Mouse (Mus musculus) neural tube, embryonic 12.5 days (tissue): ENCODE results near the gene Ptger1. TPM values are rescaled to one million over a fixed set of nuclear protein-coding genes. Genes with fewer than 3 reads are reported as not detected.

ENCODE experiments used
- ATAC-seq: fragments of 200-750 bp; cut with Nextera tagmentation; 2 replicates; pipeline ENCODE4 v1.8.0; 2017; ENCODE audit warnings: low read depth, mild to moderate bottlenecking, moderate TSS enrichment, moderate library complexity; ENCODE audit not compliant: low FRiP score
- H3K27ac ChIP-seq: fragments of 300-500 bp; sonication (generic); 2 replicates; pipeline ENCODE4 v1.5.1; 2016
- H3K27me3 ChIP-seq: fragments of 300-500 bp; sonication (generic); replicated peaks from 2 replicates; pipeline ENCODE4 v1.6.1; 2016; ENCODE audit warnings: mild to moderate bottlenecking
- H3K36me3 ChIP-seq: fragments of 300-500 bp; sonication (generic); 2 replicates; pipeline ENCODE4 v1.6.1; 2016; ENCODE audit warnings: mild to moderate bottlenecking
- H3K4me1 ChIP-seq: fragments of 300-500 bp; sonication (generic); 2 replicates; pipeline ENCODE4 v1.6.1; 2016
- H3K4me2 ChIP-seq: fragments of 300-500 bp; sonication (generic); replicated peaks from 2 replicates; pipeline ENCODE4 v1.6.1; 2016; ENCODE audit warnings: mild to moderate bottlenecking
- H3K4me3 ChIP-seq: fragments of 300-500 bp; sonication (generic); 2 replicates; pipeline ENCODE4 v1.5.1; 2016
- H3K9ac ChIP-seq: fragments of 300-500 bp; sonication (generic); 2 replicates; pipeline ENCODE4 v1.6.1; 2016; ENCODE audit warnings: mild to moderate bottlenecking
- H3K9me3 ChIP-seq: fragments of 300-500 bp; sonication (generic); 2 replicates; pipeline ENCODE4 v1.6.1; 2016; ENCODE audit warnings: mild to moderate bottlenecking
- WGBS: fragments of 180-500 bp; shearing (Covaris S2); methylation state at CpG from one replicate; pipeline ENCODE4 v1.1.7; 2016; 5-methylcytosine and 5-hydroxymethylcytosine counted together
- polyA plus RNA-seq: library from polyadenylated mRNA; unstranded; fragments of >200 nt; fragmentation: Nextera tagmentation; extraction: Ambion mirVana; gene quantifications from 2 replicates; pipeline ENCODE4 v1.2.1, GENCODE M21; 2016

Gene Ptger1
- polyA plus RNA-seq, 1 experiment from 2014 or later: 0.66 TPM

DNA sequence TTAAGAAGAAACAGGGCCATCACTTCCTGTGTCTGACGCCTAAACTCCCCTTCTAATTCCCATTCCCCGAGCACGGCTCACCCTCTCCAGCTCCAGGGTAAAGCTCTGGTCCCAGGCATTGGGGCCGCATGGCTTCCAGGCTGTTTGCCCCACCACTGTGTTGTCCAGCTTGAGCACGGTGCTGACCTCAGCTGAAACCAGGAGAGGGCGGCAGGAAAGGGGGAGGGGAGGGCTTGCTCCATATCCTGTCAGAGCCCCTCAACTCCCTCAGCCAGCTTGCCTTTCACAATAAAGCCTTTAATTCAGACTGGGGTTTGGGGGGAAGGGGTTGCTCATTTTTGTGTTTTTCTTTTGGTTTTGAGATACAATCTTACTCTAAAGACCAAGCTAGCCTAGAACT lies 14.6 kb downstream of the Ptger1 start:
- 35% methylated on average over 6 of the region's 6 CpGs for WGBS
- no peak for ATAC-seq

DNA sequence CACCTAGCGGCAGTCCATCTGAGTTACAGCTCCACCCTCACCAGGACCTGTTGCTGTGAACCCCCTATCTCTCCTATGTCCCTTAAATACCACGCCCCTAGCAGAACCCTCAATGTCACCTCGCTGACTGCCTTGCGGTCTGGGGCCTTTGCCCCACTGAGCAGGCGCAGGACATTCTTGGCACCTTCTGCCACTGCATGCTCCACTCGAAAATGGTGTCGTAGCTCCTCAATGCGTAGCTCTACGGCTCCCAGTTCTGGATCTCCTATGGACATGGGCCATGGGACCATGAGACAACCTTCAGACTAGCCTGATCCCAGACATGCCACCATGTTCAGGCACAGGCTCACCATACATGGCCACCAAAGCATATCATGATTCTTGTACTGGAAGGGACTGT lies 18.0 kb downstream of the Ptger1 start:
- ATAC-seq: no peak
- WGBS: 96% methylated on average over 9 of the region's 9 CpGs
- H3K36me3 ChIP-seq: peaks cover 59% of the 10 kb centered on the region

More for the DNA sequence above, 14.6 kb downstream of the Ptger1 start:
- H3K4me2 ChIP-seq: no peak overlapping the region
- H3K36me3 ChIP-seq: peaks cover 73% of the 10 kb centered on the region
- H3K4me1 ChIP-seq: no peaks in the 10 kb centered on the region
- no peaks in the 10 kb centered on the region for H3K9me3 ChIP-seq
- H3K9ac ChIP-seq: no peak overlapping the region
- H3K4me3 ChIP-seq: no peak overlapping the region
- H3K27me3 ChIP-seq: no peaks in the 10 kb centered on the region
- H3K27ac ChIP-seq: no peak overlapping the region

DNA sequence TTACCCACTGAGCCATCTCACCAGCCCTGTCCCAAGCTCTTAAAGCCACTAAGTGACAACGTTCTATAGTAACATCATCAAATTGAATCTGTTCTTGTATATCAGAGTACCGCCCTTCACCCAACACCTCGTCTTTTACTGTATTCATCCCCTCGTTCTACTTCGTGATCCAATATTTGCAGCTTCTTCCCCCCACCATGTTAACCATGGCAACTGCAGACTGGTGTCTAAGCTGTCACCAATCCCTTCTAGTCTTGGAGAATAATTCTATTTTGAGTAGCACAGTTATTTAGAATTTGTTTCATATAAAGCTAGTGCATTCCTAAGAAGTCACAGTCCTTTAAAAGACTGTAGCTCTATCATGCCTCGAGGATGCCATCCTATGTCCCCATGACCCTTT lies 22.8 kb downstream of the Ptger1 start:
- Histone ChIP-seq H3K9me3 (no peaks in the 10 kb centered on the region), H3K4me2 (no peak overlapping the region), H3K36me3 (peaks cover 53% of the 10 kb centered on the region), H3K4me1 (no peaks in the 10 kb centered on the region), H3K9ac (no peak overlapping the region), H3K27ac (no peak overlapping the region), H3K27me3 (no peaks in the 10 kb centered on the region), H3K4me3 (no peak overlapping the region)
- ATAC-seq: no peak
- 92% methylated on average over 6 of the region's 6 CpGs for WGBS

More for the DNA sequence above, 18.0 kb downstream of the Ptger1 start:
- H3K9ac ChIP-seq: no peak overlapping the region
- H3K4me1 ChIP-seq: no peaks in the 10 kb centered on the region
- no peaks in the 10 kb centered on the region for H3K27me3 ChIP-seq
- H3K9me3 ChIP-seq: no peaks in the 10 kb centered on the region
- no peak overlapping the region for H3K4me3 ChIP-seq
- H3K27ac ChIP-seq: no peak overlapping the region
- H3K4me2 ChIP-seq: no peak overlapping the region

DNA sequence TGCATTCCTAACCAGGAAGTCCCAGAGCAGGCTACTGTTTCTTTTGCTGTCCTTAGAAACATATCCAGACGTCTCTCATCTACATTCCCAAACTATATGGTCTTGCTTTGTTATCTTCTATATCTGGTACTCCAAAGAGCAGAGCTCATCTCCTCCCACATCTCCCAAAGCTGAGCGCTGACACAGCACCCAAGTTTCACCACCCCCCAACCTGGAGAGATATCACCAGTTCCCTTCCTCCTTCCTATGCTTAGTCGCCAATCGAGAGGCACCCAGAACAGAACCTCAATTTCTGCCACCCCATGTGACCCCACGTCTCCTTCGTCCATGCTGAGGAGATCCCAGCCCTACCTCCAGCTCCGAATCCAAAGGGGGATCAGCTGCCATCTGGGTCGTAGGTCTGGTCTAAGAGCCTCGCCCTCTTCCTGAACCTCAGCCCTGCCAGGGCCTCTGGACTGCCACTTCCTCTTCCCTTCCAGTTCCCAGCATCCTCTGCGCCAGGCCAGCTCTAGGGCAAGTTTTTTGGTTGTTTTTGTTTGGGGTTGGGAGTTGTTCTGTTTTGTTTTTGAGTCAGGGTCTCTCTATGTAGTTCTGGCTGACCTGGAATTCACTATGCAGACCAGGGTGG lies 27.2 kb downstream of the Ptger1 start:
- H3K4me2 ChIP-seq: no peak overlapping the region
- no peaks in the 10 kb centered on the region for H3K27me3 ChIP-seq
- H3K9me3 ChIP-seq: no peaks in the 10 kb centered on the region
- no peak overlapping the region for H3K4me3 ChIP-seq
- H3K9ac ChIP-seq: no peak overlapping the region
- WGBS: 86% methylated on average over 10 of the region's 10 CpGs
- H3K36me3 ChIP-seq: peaks cover 30% of the 10 kb centered on the region
- no peak overlapping the region for H3K27ac ChIP-seq
- no peak for ATAC-seq
- peaks cover 17% of the 10 kb centered on the region for H3K4me1 ChIP-seq

DNA sequence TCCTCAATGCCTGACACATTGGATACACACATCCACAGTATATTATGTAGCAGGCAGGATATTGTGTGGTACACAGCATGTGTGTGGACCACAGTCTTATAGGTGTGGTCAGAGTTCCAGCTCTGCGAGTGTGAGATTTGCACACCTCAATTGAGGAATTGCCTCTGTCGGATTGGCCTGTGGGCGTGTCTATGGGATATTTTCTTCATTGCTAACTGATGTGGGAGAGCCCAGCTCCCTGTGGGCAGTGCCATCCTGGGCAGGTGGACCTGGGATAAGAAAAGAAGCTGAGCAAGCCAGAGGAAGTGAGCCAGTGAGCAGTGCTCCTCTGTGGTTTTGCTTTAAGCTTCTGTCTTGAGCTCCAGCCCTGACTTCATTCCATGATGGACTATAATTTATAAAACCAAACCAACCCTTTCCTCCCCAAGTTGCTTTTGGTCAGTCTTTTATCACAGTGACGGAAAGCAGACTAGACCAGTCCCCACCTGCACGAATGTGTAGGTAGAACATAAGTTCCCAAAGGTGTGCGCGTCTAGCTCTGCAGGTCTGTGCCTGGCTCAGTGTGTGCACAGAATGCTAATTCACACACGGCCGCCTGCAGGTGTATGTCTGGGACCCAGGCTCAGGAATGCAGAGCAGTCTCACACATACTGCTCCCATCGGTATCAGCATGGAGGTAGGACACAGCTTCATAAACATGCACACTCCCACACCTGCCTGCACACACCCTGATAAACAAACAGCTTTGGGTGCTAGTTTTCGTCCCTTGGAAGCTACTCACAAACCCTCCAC lies 28.1 kb downstream of the Ptger1 start:
- Histone ChIP-seq H3K27ac (no peak overlapping the region), H3K9me3 (no peaks in the 10 kb centered on the region), H3K27me3 (no peaks in the 10 kb centered on the region), H3K36me3 (peaks cover 27% of the 10 kb centered on the region), H3K4me2 (no peak overlapping the region), H3K4me3 (no peak overlapping the region), H3K4me1 (peaks cover 17% of the 10 kb centered on the region), H3K9ac (no peak overlapping the region)
- ATAC-seq: no peak
- WGBS: 87% methylated on average over 11 of the region's 11 CpGs

DNA sequence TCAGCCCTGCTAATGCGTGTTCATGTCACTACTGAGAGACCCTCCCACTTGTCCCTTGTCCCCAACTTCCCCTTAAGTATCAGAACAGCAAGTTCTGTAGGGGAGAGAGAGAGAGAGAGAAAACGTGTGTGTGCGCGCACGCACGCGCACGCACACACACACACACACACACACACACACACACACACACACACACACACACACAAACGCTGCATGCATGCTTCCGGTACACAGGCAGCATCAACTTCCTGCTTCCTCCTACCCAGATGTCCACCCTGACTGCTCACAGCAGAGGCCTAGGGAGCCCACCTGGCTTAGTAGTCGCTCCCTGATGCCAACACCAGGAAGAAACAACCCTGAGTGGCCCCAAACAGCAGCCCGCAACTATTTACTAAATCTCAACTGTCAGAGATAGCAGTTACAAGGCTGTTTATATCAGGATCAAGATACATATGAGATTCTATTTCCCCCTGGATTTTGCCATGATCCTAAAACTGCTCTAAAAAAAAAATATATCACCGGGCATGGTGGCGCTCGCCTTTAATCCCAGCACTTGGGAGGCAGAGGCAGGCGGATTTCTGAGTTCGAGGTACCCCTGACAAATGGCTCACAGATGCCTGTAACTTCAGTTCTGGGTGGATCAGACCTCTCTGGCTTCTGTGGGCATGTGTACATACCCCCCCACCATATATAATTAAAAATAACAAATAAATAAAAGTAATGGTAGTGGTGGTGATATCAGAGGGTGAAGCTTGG lies 29.1 kb downstream of the Ptger1 start:
- no peak overlapping the region for H3K4me2 ChIP-seq
- no peak for ATAC-seq
- H3K27me3 ChIP-seq: no peaks in the 10 kb centered on the region
- no peak overlapping the region for H3K27ac ChIP-seq
- H3K36me3 ChIP-seq: peaks cover 22% of the 10 kb centered on the region
- H3K4me1 ChIP-seq: peaks cover 17% of the 10 kb centered on the region
- H3K4me3 ChIP-seq: no peak overlapping the region
- H3K9ac ChIP-seq: no peak overlapping the region; the same call in 1 of the 2 replicates
- no peaks in the 10 kb centered on the region for H3K9me3 ChIP-seq
- 90% methylated on average over 10 of the region's 17 CpGs for WGBS

DNA sequence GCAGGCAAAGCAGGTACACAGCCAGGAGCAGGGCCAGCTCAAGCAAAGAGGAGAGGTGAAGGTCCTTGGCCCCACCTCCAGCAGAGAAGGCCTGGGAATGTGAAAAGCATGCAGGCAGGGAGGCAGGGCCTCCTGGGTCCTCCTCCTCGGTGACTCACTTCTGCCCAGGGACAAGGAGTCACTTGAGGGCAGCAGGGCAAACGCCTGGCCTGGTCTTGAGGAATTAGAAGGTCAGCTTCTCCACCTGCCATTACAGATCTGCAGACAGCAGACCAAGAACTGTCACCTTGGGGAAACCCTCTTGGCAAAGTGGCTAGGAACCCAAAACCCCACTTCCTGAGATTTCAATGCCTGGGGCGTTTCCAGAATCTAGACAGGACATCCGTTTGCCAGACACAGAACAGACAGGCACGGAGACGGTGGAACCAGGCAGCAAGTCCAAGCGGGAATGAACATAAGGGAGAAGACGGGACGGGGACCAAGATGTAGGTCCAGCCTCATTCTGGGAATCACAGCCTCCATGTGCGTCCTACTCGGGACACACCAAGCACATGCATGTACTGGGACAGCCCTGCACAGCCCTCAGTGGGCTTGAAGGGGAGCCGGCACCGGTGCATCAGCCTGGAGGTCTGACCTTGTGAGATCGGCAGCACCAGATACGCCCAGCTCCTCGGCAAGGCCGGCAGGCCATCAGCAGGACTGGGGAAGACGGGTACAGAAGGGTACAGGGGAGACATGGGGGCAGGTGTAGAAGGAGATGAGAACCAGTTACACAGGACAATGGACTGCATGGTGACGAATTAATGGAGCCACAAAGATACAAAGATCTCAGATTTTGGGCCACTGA lies 31.1 kb downstream of the Ptger1 start:
- Histone ChIP-seq H3K27me3 (no peaks in the 10 kb centered on the region), H3K9me3 (no peaks in the 10 kb centered on the region), H3K9ac (no peak overlapping the region), H3K27ac (no peak overlapping the region), H3K4me3 (peak overlapping the region; percentile 82), H3K4me1 (peaks cover 17% of the 10 kb centered on the region), H3K4me2 (peak overlapping the region; percentile 96), H3K36me3 (peaks cover 2% of the 10 kb centered on the region)
- 61% methylated on average over 19 of the region's 19 CpGs for WGBS
- ATAC-seq: no peak

DNA sequence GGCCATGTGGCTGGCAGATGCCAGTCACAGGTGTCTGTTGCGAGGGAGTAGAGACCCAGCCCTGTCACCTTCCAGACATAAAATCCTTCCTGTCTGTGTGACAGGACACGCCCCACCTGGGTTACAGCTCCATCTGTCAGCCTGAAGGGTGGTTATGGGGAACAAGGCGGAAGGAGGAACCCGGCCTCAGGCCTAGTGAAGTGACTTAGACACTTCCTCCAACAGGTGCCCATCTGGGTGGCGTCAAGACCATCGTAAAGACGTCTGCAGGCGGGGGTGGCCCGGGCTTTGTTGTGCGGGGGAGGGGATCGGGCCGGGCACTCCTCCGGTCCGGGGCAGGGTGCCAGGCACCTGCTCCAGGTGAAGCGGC lies 31.8 kb downstream of the Ptger1 start:
- H3K36me3 ChIP-seq: no peaks in the 10 kb centered on the region

DNA sequence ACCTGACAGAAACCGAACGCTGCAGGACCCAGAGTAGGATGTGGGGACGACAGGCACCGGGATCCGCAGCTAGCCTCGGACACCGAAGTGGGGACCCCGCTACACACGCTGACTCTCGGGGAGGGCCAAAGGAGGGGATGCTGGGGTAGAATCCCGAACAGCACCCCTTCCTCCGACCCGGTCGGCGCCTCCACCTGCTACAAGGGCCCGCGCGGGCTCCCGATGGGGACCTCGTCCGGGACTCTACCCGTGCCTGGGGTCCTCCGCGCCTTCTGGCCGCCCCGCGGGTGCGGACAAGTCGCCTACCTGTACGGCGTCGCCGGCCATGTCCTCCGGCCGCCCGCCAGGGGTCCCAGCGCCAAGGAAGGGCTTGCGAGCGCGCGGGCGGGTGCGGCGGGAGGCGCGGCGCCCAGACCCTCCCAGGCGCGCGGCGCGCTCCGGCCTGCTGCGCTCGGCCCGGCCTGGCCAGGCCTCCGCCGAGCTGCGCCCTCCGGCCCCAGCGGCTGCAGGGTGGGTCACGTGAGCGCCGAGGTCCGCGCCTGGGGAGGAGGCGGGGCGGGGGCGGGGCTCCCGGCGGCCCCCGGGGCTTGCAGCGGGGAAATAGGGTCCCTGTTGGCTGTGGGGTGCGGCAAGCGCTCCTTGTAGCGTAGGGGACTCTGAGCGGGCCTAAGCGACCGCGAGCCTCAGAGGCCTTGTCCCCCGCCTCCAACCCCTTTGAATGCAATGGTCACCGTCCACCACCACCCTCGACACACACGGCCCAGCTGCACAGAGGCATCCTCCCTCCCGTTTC lies 32.4 kb downstream of the Ptger1 start, which contains the start of gene Pkn1:
TSS of gene Pkn1 (minus strand) at position 519 of the 793 bp plus-strand sequence.
- Histone ChIP-seq H3K27me3 (no peaks in the 10 kb centered on the region), H3K36me3 (no peaks in the 10 kb centered on the region), H3K4me1 (peaks cover 17% of the 10 kb centered on the region), H3K27ac (peak within 1 kb of the TSS; percentile 54; the same call in 1 of the 2 replicates), H3K9ac (peak within 1 kb of the TSS; percentile 87), H3K4me3 (peak within 1 kb of the TSS; percentile 82), H3K9me3 (no peaks in the 10 kb centered on the region), H3K4me2 (peak within 1 kb of the TSS; percentile 96)
- ATAC-seq: peak; percentile 91
- WGBS: under 1% methylated on average over 71 of the region's 85 CpGs

More for the DNA sequence above, 31.8 kb downstream of the Ptger1 start:
- H3K4me1 ChIP-seq: peaks cover 17% of the 10 kb centered on the region
- H3K9ac ChIP-seq: peak overlapping the region; percentile 87
- H3K4me2 ChIP-seq: peak overlapping the region; percentile 96
- peak overlapping the region; percentile 82 for H3K4me3 ChIP-seq
- H3K27ac ChIP-seq: no peak overlapping the region
- H3K9me3 ChIP-seq: no peaks in the 10 kb centered on the region
- peak; percentile 52 for ATAC-seq
- WGBS: 5% methylated on average over 15 of the region's 15 CpGs
- no peaks in the 10 kb centered on the region for H3K27me3 ChIP-seq

DNA sequence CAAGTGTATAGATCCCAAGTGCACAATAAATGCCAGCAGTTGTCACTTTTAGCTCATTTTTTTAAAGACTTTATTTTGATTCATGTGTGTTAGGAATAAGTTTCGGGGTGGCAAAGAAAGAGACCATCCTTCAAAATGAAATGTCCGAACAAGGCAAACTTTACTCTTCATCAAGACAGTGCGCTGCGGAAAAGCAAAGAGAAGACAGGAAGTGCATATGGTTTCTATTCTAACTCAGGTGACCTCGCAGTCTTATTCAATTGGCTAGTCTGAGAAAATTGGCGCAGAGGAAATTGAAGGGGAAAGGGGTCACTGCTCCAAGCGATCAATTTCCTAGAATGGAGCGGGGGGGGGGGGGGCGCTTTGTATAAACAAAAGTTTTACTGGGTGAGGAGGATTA lies 33.1 kb downstream of the Ptger1 start:
- Histone ChIP-seq H3K4me1 (peaks cover 17% of the 10 kb centered on the region), H3K4me3 (peak overlapping the region; percentile 82; the same call in 1 of the 2 replicates), H3K9me3 (no peaks in the 10 kb centered on the region), H3K27me3 (no peaks in the 10 kb centered on the region), H3K36me3 (no peaks in the 10 kb centered on the region), H3K27ac (no peak overlapping the region), H3K9ac (peak overlapping the region; percentile 87; the same call in 1 of the 2 replicates), H3K4me2 (peak overlapping the region; percentile 96)
- ATAC-seq: no peak
- 54% methylated on average over 9 of the region's 9 CpGs for WGBS
